Mouse (Mus musculus) myocyte (in vitro differentiated cells): Measurements from ENCODE around the gene Crygs.

ENCODE experiments used
- POLR2A ChIP-seq: IDR thresholded peaks from one replicate; pipeline ENCODE4 v1.6.1; 2011; ENCODE audit warnings: low read depth, mild to moderate bottlenecking, control low read depth, moderate library complexity; ENCODE audit not compliant: insufficient read length
- POLR2AphosphoS2 ChIP-seq: IDR thresholded peaks from one replicate; pipeline ENCODE4 v1.6.1; 2011; ENCODE audit warnings: low read depth, control low read depth; ENCODE audit not compliant: insufficient read length
- TCF12 ChIP-seq: IDR thresholded peaks from one replicate; pipeline ENCODE4 v1.6.1; 2011; ENCODE audit warnings: mild to moderate bottlenecking, control low read depth; ENCODE audit not compliant: poor library complexity, insufficient read depth, severe bottlenecking

DNA sequence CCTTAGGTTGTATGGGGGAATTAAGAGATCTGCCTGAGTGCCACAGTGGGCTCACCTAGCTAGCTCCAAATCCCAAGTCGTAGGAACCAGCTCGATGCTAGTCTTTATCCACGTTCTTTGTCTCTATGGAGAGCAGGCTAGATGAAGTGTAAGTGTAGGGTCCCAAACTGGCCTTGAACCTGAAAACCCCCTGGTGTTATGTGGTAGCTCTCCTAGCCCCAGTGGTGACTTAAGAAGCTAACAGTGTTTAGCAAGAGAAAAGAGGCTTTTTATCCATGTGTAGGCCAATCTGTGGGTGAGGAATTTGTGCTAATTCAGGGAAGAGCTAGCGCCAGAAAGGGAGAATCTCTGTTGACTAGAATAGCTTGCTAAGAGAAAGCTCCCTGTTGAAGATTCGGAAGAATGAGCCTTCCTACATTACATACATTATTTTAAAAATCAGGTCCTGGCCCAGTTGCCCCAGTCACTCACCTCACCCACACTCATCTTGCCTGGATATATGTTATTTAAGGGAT, 35.8 kb downstream of the Crygs start:
- no peak for TF ChIP-seq POLR2A
- TF ChIP-seq TCF12: no peak
- TF ChIP-seq POLR2AphosphoS2: no peak
